Mouse (Mus musculus) limb, embryonic 15.5 days (tissue): ENCODE results near the gene Ckmt1. TPM values are rescaled to one million over a fixed set of nuclear protein-coding genes. Genes with fewer than 3 reads are reported as not detected.

Experiments
- ATAC-seq: fragments of 200-750 bp; cut with Nextera tagmentation; 2 replicates; pipeline ENCODE4 v1.8.0; 2017; ENCODE audit warnings: low read depth, moderate TSS enrichment; ENCODE audit not compliant: insufficient number of reproducible peaks, low FRiP score, low TSS enrichment
- H3K27ac ChIP-seq: fragments of 300-500 bp; sonication (generic); 2 replicates; pipeline ENCODE4 v1.5.1; 2015; ENCODE audit warnings: moderate library complexity, mild to moderate bottlenecking, inconsistent platforms
- H3K27me3 ChIP-seq: fragments of 300-500 bp; sonication (generic); 2 replicates; pipeline ENCODE4 v1.6.1; 2015; ENCODE audit warnings: inconsistent platforms
- H3K36me3 ChIP-seq: fragments of 300-500 bp; sonication (generic); 2 replicates; pipeline ENCODE4 v1.6.1; 2015; ENCODE audit warnings: inconsistent platforms
- H3K4me1 ChIP-seq: fragments of 300-500 bp; sonication (generic); 2 replicates; pipeline ENCODE4 v1.6.1; 2015; ENCODE audit warnings: inconsistent platforms
- H3K4me2 ChIP-seq: fragments of 300-500 bp; sonication (generic); 2 replicates; pipeline ENCODE4 v1.6.1; 2015; ENCODE audit warnings: mild to moderate bottlenecking, inconsistent platforms
- H3K4me3 ChIP-seq: fragments of 300-500 bp; sonication (generic); 2 replicates; pipeline ENCODE4 v1.5.1; 2015; ENCODE audit warnings: mild to moderate bottlenecking, inconsistent platforms
- H3K9ac ChIP-seq: fragments of 300-500 bp; sonication (generic); 2 replicates; pipeline ENCODE4 v1.6.1; 2015; ENCODE audit warnings: inconsistent platforms
- H3K9me3 ChIP-seq: fragments of 300-500 bp; sonication (generic); 2 replicates; pipeline ENCODE4 v1.6.1; 2016; ENCODE audit warnings: inconsistent platforms
- WGBS: fragments of 180-500 bp; shearing (Covaris S2); methylation state at CpG from one replicate; pipeline ENCODE4 v1.1.7; 2015; 5-methylcytosine and 5-hydroxymethylcytosine counted together
- polyA plus RNA-seq: library from polyadenylated mRNA; unstranded; fragments of >200 nt; fragmentation: Nextera tagmentation; extraction: Ambion mirVana; gene quantifications from 2 replicates; pipeline ENCODE4 v1.2.1, GENCODE M21; 2015

Ckmt1 gene
- polyA plus RNA-seq, result 40.0 and 40.1 TPM in 2 replicates

DNA sequence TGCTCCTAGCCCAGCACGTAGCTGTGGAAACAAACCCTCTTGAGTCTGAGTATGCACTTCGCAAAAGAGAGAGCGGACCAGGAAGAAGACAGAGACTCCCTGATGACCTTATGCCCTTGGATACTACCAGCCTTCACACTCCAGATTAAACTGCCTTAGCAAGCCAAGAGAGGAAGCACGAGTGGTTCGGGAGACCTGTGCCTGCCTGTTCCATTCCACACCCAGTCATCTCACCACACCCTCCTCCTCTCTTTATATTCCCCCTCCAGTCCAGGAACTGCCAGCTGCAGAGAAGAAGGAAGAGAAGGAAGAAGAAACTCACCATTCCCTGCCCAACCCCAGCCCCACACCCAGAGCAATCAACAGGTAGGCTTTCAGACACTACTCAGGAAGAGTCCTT is at the start of gene Ckmt1:
Gene Ckmt1, plus strand, starts transcription at position 221 of the 400 bp plus-strand sequence.
- no peaks in the 10 kb centered on the region for H3K36me3 ChIP-seq
- peak within 1 kb of the TSS; percentile 38 for H3K4me2 ChIP-seq
- ATAC-seq, result no peak
- H3K4me3 ChIP-seq, result peak within 1 kb of the TSS; percentile 28
- no peak within 1 kb of the TSS for H3K9ac ChIP-seq
- H3K27ac ChIP-seq, result no peak within 1 kb of the TSS
- no peaks in the 10 kb centered on the region for H3K9me3 ChIP-seq
- WGBS, result 59% methylated on average over 5 of the region's 5 CpGs
- H3K4me1 ChIP-seq, result peaks cover 16% of the 10 kb centered on the region
- peaks cover 20% of the 10 kb centered on the region for H3K27me3 ChIP-seq

DNA sequence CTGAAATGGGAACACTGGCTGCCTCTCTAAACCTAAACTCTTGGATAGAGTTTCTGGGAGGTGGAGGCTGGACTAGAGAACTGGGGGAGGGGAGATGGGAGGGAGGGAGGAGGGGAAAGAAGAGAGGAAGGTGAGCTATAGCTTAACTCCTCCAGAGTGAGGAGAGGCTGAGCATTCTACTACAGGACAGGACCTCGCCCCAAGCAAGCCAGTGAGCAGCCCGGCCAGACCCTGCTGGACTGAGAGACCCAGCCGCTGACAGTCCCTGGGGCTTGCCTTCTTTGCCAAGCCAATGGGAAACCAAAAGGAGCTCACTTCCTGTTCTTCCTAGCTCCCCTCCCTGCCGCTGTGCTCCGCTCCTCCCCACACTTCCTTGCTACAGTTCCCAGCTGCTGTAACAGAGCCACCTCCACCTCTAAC is 48.5 kb upstream of the Ckmt1 start:
- H3K9me3 ChIP-seq, result no peaks in the 10 kb centered on the region
- H3K4me2 ChIP-seq, result peak overlapping the region; percentile 30
- no peak overlapping the region for H3K27ac ChIP-seq
- no peak for ATAC-seq
- H3K4me3 ChIP-seq, result 0 out of 2 replicates have a peak overlapping the region, but pooled peaks have one; percentile 7
- H3K9ac ChIP-seq, result no peak overlapping the region
- 13% methylated on average over 5 of the region's 5 CpGs for WGBS
- H3K4me1 ChIP-seq, result 0 out of 2 replicates have a peak, but pooled peaks cover 7% of the 10 kb centered on the region
- peaks cover 8% of the 10 kb centered on the region; the same call in 1 of the 2 replicates for H3K27me3 ChIP-seq
- peaks cover 16% of the 10 kb centered on the region; the same call in 1 of the 2 replicates for H3K36me3 ChIP-seq

DNA sequence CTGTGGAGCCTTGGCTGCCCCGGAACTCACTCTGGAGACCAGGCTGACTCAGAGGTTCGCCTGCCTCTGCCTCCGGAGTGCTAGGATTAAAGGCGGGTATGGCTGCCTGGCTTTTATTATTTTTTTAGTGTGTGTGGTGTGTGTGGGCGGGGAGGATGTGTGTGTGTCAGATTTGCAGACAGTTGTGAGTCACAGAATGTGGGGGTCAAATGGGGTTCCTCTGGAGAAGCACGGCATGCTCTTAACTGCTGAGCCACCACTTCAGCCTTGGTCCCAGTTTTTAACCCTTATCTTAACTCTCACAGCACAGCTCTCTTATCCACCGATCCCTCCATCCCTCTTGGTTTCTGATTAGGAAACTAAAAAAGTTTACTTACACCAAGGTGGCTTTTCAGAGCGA is 41.2 kb upstream of the Ckmt1 start:
- H3K27me3 ChIP-seq, result no peaks in the 10 kb centered on the region
- H3K4me1 ChIP-seq, result no peaks in the 10 kb centered on the region
- H3K4me3 ChIP-seq, result no peak overlapping the region
- H3K36me3 ChIP-seq, result 0 out of 2 replicates have a peak, but pooled peaks cover 2% of the 10 kb centered on the region
- H3K27ac ChIP-seq, result no peak overlapping the region
- ATAC-seq, result no peak
- 74% methylated on average over 8 of the region's 8 CpGs for WGBS
- no peak overlapping the region for H3K9ac ChIP-seq
- no peaks in the 10 kb centered on the region for H3K9me3 ChIP-seq
- H3K4me2 ChIP-seq, result no peak overlapping the region

DNA sequence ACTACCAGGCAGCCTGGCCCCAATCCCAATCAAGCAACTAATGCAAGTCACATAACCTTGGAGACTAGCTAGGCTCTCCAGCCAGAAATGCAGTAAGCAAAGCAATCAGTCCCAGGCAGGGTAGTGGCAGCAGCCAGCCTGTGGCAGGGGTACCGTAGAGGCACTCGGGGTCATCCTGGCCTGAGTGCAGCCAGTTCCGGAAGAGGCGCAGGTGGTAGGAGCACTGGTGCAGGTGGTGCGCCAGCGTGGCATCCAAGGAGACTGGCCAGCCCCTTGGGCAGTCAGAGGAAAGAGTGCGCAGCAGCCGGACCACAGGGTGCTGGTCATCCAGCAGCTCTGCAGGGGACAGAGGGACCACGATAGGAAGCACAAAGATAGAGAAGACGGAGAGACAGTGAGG is 34.5 kb upstream of the Ckmt1 start:
- H3K9me3 ChIP-seq, result no peaks in the 10 kb centered on the region
- H3K4me3 ChIP-seq, result no peak overlapping the region
- H3K9ac ChIP-seq, result no peak overlapping the region
- no peak overlapping the region for H3K4me2 ChIP-seq
- WGBS, result 87% methylated on average over 10 of the region's 10 CpGs
- no peak overlapping the region for H3K27ac ChIP-seq
- no peaks in the 10 kb centered on the region for H3K27me3 ChIP-seq
- H3K36me3 ChIP-seq, result 0 out of 2 replicates have a peak, but pooled peaks cover 4% of the 10 kb centered on the region
- no peak for ATAC-seq
- no peaks in the 10 kb centered on the region for H3K4me1 ChIP-seq

DNA sequence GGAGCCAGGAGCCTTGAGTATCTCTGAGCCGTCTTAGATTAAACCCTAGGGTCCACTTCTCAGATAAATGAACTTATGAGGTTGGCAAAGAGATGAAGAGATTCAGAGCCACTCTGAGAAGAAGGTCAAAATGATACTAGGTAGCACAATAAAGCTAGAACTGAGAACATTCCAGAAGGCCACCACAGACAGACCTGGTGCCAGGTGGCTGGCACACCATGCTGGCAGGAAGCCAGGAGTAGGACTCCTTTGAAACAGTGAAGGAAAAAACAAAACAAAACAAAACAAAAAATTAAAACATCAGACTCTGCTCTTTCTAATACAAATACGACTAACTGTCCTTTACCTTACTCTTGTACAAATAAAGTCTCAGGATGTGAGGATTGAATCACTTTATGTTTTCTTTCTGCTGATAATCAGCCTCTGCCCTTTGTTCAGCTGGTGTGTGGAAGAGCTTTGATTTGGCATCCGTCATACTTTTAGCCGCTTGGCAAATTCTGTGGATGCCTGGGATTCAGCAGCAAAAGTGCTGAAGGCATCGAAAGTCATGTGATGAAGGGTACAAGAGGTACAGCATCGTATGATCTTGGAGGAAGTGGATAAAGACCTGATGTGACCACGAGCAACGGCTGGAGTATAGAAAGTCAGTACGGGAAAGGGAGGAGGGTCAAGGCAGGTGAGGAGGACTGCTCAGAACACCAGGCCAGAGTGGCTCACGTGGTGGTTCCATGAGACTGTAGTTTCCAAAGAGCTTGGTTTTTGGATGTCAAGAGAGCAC is 33.6 kb upstream of the Ckmt1 start:
- no peaks in the 10 kb centered on the region for H3K9me3 ChIP-seq
- no peak overlapping the region for H3K9ac ChIP-seq
- ATAC-seq, result no peak
- H3K27me3 ChIP-seq, result no peaks in the 10 kb centered on the region
- 0 out of 2 replicates have a peak, but pooled peaks cover 4% of the 10 kb centered on the region for H3K36me3 ChIP-seq
- H3K27ac ChIP-seq, result no peak overlapping the region
- no peaks in the 10 kb centered on the region for H3K4me1 ChIP-seq
- H3K4me2 ChIP-seq, result no peak overlapping the region
- 84% methylated on average over 10 of the region's 10 CpGs for WGBS
- no peak overlapping the region for H3K4me3 ChIP-seq

DNA sequence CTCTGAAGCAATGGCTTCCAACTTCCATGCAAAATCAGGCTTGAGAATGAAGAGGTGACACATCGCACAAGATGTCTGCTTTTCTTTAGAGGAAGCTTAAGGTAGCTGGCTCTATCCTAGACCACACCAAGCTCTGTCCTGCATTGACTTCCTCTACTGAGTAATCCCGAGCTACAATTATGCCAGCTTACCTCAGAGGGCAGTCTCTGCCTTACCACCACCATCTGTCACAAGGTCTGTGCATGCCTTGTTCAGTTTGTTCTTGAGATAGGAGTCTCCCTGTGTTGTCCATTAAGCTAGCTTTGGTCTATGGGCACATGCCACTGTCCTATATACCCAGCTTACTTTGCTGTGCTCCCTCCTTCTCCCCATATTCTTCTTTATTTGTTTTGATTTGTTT is 28.0 kb upstream of the Ckmt1 start:
- WGBS, result 85% methylated on average over 2 of the region's 2 CpGs
- H3K4me1 ChIP-seq, result no peaks in the 10 kb centered on the region

DNA sequence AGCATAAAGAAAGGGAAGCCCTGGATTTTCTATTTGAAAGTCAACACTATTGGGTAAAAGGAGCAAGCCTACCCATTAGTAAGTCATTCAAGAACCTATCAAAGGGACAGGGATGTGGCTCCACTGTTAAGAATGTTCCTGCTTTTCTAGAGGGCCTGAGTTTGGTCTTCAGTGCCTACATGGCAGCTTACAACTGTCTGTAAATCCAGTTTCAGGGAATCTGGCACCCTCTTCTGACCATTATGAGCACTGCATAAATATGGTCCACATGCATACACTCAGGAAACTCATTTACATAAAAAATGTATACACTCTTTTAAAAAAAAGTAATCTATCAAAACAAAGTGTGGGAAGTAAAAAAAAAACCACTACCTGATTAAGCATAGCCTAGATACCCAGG is 18.5 kb upstream of the Ckmt1 start:
- Histone ChIP-seq H3K27ac (no peak overlapping the region), H3K9ac (no peak overlapping the region), H3K9me3 (no peaks in the 10 kb centered on the region), H3K27me3 (no peaks in the 10 kb centered on the region), H3K4me3 (no peak overlapping the region), H3K36me3 (peaks cover 3% of the 10 kb centered on the region; the same call in 1 of the 2 replicates), H3K4me1 (no peaks in the 10 kb centered on the region), H3K4me2 (no peak overlapping the region)
- ATAC-seq, result no peak

More for the DNA sequence above, 28.0 kb upstream of the Ckmt1 start:
- Histone ChIP-seq H3K4me3 (no peak overlapping the region), H3K4me2 (no peak overlapping the region), H3K27me3 (no peaks in the 10 kb centered on the region), H3K27ac (no peak overlapping the region), H3K36me3 (no peaks in the 10 kb centered on the region; the same call in 1 of the 2 replicates), H3K9me3 (no peaks in the 10 kb centered on the region), H3K9ac (no peak overlapping the region)
- no peak for ATAC-seq

DNA sequence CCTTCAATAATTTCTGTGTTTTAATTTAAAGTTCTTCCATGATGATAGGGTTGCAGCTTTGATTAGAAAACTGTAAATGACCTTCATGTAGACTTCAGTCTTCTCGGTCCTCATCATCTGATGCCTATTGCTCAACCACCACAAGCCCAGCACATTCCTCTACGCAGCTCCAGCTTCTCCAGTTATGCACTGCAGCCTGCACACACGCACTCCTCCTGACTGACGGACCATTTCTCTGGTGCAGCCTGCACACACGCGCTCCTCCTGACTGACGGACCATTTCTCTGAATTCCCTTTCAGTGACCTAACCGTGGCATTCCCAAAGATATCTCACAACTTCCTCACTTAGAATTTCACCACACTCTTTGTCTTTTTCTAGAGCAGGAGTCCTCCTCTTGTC is 4.4 kb upstream of the Ckmt1 start:
- no peaks in the 10 kb centered on the region for H3K9me3 ChIP-seq
- H3K9ac ChIP-seq, result no peak overlapping the region
- 0 out of 2 replicates have a peak, but pooled peaks cover 4% of the 10 kb centered on the region for H3K36me3 ChIP-seq
- peaks cover 8% of the 10 kb centered on the region for H3K4me1 ChIP-seq
- WGBS, result 70% methylated on average over 8 of the region's 8 CpGs
- no peak overlapping the region for H3K4me2 ChIP-seq
- peaks cover 8% of the 10 kb centered on the region for H3K27me3 ChIP-seq
- ATAC-seq, result no peak
- H3K4me3 ChIP-seq, result no peak overlapping the region
- H3K27ac ChIP-seq, result no peak overlapping the region

DNA sequence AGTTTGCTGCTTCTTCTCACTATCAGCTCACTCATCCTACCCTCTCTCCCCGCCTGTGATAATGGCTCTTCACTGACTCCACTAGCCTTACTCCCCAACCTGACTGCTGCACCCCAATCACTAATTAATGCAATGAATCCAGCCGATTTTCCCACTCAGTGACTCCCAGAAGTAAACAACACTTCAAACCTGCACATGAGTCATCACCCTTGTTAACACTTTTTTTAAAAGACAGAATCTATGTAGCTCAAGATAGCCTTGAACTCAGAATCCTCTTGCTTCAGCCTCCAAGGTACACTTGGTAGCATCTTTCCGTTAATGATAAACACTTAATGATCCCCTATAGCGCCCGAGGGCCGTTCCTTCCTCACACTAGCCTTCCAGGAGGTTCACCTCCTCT is 3.1 kb upstream of the Ckmt1 start:
- H3K27ac ChIP-seq, result no peak overlapping the region
- no peaks in the 10 kb centered on the region for H3K36me3 ChIP-seq
- H3K4me1 ChIP-seq, result peaks cover 16% of the 10 kb centered on the region
- H3K4me2 ChIP-seq, result peak overlapping the region; percentile 89
- H3K9ac ChIP-seq, result peak overlapping the region; percentile 53
- H3K9me3 ChIP-seq, result no peaks in the 10 kb centered on the region
- WGBS, result 4% methylated on average over 6 of the region's 6 CpGs
- no peak for ATAC-seq
- H3K27me3 ChIP-seq, result peaks cover 18% of the 10 kb centered on the region
- peak overlapping the region; percentile 64 for H3K4me3 ChIP-seq

DNA sequence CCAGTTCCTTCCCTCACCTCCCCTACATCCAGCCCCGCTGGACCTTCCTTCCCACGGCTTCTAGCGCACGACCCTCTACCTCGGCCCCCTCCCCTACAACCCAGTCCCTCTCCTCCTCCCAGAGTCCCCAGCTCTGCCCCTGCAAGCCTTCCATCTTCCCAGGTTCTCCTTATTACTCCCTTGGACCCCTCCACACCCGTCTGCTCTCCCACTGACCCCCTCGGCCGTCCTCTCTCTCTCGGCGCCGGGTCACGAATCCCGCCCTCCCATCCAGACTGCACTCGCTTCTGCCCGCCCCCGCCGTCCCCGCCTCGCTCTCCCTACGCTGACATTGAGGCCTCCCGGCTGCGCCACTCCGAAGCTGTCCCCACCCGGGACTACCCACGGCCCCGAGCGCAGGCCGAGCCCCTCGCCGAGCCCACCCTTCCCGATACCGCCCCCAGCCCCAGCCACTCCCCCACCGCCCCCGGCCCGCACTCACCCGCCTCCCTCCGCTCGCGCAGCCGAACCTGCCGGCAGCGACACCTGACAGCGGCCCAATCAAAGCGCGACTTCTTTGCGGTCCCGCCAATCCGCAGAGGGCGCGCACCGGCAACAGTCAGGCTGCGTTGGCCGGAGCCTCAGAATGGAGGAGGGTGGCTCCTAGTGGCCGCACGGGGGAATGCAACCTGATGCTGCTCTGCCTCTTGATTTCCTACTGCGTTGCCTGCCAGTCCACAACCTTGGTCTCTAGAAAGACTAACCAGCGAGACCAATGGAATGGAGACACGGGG is 2.5 kb upstream of the Ckmt1 start, which contains the start of gene Ppip5k1:
Gene Ppip5k1, minus strand, starts transcription at position 577 of the 773 bp plus-strand sequence.
- H3K4me2 ChIP-seq, result peak within 1 kb of the TSS; percentile 89
- no peaks in the 10 kb centered on the region for H3K36me3 ChIP-seq
- H3K27me3 ChIP-seq, result peaks cover 20% of the 10 kb centered on the region
- peaks cover 16% of the 10 kb centered on the region for H3K4me1 ChIP-seq
- peak within 1 kb of the TSS; percentile 3; the same call in 1 of the 2 replicates for H3K27ac ChIP-seq
- no peaks in the 10 kb centered on the region for H3K9me3 ChIP-seq
- under 1% methylated on average over 56 of the region's 58 CpGs for WGBS
- H3K4me3 ChIP-seq, result peak within 1 kb of the TSS; percentile 64
- ATAC-seq, result peak; percentile 94
- peak within 1 kb of the TSS; percentile 53 for H3K9ac ChIP-seq

DNA sequence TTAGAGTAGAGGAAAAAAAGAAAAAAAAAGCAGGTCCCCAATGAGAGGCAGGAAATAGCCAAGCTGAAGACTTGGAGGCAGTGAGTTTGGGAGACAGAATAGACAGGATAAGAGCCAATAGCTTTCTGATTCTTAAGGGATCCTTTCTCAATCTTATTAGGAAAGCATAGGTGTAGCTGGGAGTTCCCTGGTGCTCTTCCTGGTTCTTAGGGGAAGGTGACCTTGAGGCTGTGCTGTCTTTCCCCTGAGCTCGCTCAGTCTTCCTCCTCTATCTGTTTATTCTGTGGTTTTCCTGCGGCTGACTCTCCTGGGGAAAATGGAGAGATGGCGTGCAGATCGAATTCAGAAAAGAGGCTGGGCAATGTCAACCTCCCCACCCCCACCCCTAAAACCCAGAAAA is 447 bp downstream of the Ckmt1 start:
- 3% methylated on average over 4 of the region's 4 CpGs for WGBS
- H3K4me3 ChIP-seq, result peak overlapping the region; percentile 28
- no peaks in the 10 kb centered on the region for H3K9me3 ChIP-seq
- H3K4me2 ChIP-seq, result peak overlapping the region; percentile 38
- H3K4me1 ChIP-seq, result peaks cover 16% of the 10 kb centered on the region
- H3K9ac ChIP-seq, result no peak overlapping the region
- no peak for ATAC-seq
- H3K36me3 ChIP-seq, result no peaks in the 10 kb centered on the region
- H3K27ac ChIP-seq, result no peak overlapping the region
- H3K27me3 ChIP-seq, result peaks cover 20% of the 10 kb centered on the region

DNA sequence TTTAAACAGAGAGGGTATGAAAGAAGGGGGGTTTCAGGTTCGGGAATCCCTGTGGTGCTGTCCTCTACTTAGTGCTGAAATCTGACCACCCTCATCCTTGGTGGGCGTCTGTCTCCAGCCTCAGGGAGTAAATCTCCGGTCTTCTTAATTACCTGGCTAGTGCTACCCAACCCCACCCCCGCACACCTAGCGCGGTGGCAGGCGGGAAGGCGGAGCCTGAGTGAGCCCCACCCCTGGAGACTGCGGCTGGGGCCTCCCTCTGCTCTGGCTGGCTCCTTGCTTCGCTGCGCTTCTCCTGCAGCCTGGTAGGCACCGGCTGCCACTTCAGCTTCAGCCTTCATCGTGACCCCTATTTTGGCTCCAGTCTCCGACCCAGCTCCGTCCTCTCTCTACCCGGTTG is 867 bp downstream of the Ckmt1 start:
- ATAC-seq, result no peak
- H3K4me2 ChIP-seq, result peak overlapping the region; percentile 38
- peaks cover 16% of the 10 kb centered on the region for H3K4me1 ChIP-seq
- H3K27ac ChIP-seq, result no peak overlapping the region
- H3K27me3 ChIP-seq, result peaks cover 20% of the 10 kb centered on the region
- no peaks in the 10 kb centered on the region for H3K36me3 ChIP-seq
- peak overlapping the region; percentile 28 for H3K4me3 ChIP-seq
- H3K9ac ChIP-seq, result no peak overlapping the region
- 1% methylated on average over 16 of the region's 16 CpGs for WGBS
- no peaks in the 10 kb centered on the region for H3K9me3 ChIP-seq
